Mouse (Mus musculus): ENCODE results near the gene Tcf7l2. TPM values are rescaled to one million over a fixed set of nuclear protein-coding genes. Genes with fewer than 3 reads are reported as not detected.

Gene Tcf7l2
- polyA plus RNA-seq, 1 experiment from 2014 or later, result 39.5 TPM

GRCm38 (mm10) chr19:55911941-55912340 lies 170.3 kb downstream of the Tcf7l2 start:
- WGBS, result 62% methylated on average over 8 of the region's 8 CpGs
- no peaks in the 10 kb centered on the region for H3K9me3 ChIP-seq
- H3K36me3 ChIP-seq, result peaks cover 3% of the 10 kb centered on the region; the same call in 1 of the 2 replicates
- H3K4me1 ChIP-seq, result peaks cover 27% of the 10 kb centered on the region; the same call in 1 of the 2 replicates
- H3K9ac ChIP-seq, result no peak overlapping the region
- no peak for ATAC-seq (ENCODE audit: low FRiP score, low read depth)
- H3K4me2 ChIP-seq (replicated peaks), result no peak overlapping the region
- no peak overlapping the region for H3K4me3 ChIP-seq
- no peak overlapping the region for H3K27ac ChIP-seq
- no peaks in the 10 kb centered on the region for H3K27me3 ChIP-seq (replicated peaks)

GRCm38 (mm10) chr19:55912813-55913212 lies 171.2 kb downstream of the Tcf7l2 start:
- Histone ChIP-seq H3K4me1 (peaks cover 20% of the 10 kb centered on the region; the same call in 1 of the 2 replicates), H3K36me3 (peaks cover 7% of the 10 kb centered on the region; the same call in 1 of the 2 replicates), H3K27me3 (replicated peaks) (no peaks in the 10 kb centered on the region), H3K4me3 (no peak overlapping the region), H3K4me2 (replicated peaks) (no peak overlapping the region), H3K9ac (no peak overlapping the region), H3K27ac (no peak overlapping the region), H3K9me3 (no peaks in the 10 kb centered on the region)
- 93% methylated on average over 8 of the region's 8 CpGs for WGBS
- no peak for ATAC-seq (ENCODE audit: low FRiP score, low read depth)

DNA sequence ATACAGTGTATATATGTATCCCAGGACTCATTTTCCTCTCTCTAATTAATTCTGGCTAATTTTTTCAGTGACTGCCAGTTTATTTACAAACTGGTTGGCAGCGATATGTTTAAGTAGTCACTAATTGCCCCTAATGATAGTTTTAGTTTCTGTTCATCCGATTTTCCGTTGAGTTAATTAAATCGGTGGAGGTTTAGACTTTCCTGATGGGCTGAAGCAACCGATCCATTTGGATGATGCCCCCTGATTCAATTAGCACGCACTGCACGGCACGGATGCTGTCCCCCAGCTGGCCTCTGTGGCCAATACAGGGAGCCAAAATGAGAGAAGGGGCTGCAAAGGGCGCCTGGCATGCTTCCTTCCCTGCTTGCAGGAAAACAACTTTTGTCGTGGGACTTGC lies 172.0 kb downstream of the Tcf7l2 start:
- no peaks in the 10 kb centered on the region for H3K9me3 ChIP-seq
- H3K27me3 ChIP-seq (replicated peaks), result no peaks in the 10 kb centered on the region
- no peak overlapping the region for H3K4me2 ChIP-seq (replicated peaks)
- H3K4me1 ChIP-seq, result peaks cover 18% of the 10 kb centered on the region; the same call in 1 of the 2 replicates
- 74% methylated on average over 10 of the region's 10 CpGs for WGBS
- peaks cover 7% of the 10 kb centered on the region for H3K36me3 ChIP-seq
- H3K4me3 ChIP-seq, result no peak overlapping the region
- no peak for ATAC-seq (ENCODE audit: low FRiP score, low read depth)
- no peak overlapping the region for H3K27ac ChIP-seq
- no peak overlapping the region for H3K9ac ChIP-seq

DNA sequence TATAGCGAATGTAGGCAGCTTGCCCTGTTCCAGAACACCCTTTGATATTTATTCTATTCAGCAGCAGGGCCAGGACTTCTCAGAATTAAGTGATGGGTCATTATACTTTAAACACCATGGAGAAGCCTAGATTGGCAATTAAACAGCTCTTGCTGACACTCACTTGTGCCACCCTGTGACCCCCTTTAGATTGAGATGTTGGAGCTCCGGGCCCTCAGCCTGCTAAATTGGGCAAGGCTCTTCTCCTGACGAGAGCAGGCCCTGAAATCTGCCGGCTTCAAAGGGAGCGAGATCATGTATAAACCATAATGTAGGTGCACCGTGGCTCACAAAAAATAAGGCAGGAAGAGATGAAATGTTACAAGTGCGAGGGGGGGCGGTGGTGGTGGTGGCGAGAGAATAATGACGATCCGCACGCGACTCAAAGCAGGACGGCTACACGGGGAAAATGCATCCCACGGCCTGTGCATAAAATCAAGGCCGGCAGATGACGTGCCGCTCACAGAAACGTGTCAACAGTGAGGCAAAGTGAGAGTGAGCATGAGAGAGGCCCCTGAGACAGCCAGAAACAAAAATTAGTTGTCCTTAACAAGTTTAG lies 173.1 kb downstream of the Tcf7l2 start:
- no peak for ATAC-seq (ENCODE audit: low FRiP score, low read depth)
- peaks cover 18% of the 10 kb centered on the region; the same call in 1 of the 2 replicates for H3K4me1 ChIP-seq
- no peak overlapping the region for H3K4me2 ChIP-seq (replicated peaks)
- no peaks in the 10 kb centered on the region for H3K9me3 ChIP-seq
- no peak overlapping the region for H3K4me3 ChIP-seq
- 63% methylated on average over 20 of the region's 20 CpGs for WGBS
- peaks cover 18% of the 10 kb centered on the region for H3K36me3 ChIP-seq
- H3K27me3 ChIP-seq (replicated peaks), result no peaks in the 10 kb centered on the region
- H3K9ac ChIP-seq, result no peak overlapping the region
- no peak overlapping the region for H3K27ac ChIP-seq

- peaks cover 18% of the 10 kb centered on the region; the same call in 1 of the 2 replicates for H3K4me1 ChIP-seq
- WGBS, result 81% methylated on average over 7 of the region's 7 CpGs
- H3K27me3 ChIP-seq (replicated peaks), result no peaks in the 10 kb centered on the region
- no peak overlapping the region for H3K27ac ChIP-seq
- no peak overlapping the region for H3K4me2 ChIP-seq (replicated peaks)
- H3K36me3 ChIP-seq, result peaks cover 20% of the 10 kb centered on the region
- H3K4me3 ChIP-seq, result no peak overlapping the region
- H3K9me3 ChIP-seq, result no peaks in the 10 kb centered on the region
- H3K9ac ChIP-seq, result no peak overlapping the region
- ATAC-seq (ENCODE audit: low FRiP score, low read depth), result no peak
These were observed 173.9 kb downstream of the Tcf7l2 start for GRCm38 (mm10) chr19:55915506-55915905.

- Histone ChIP-seq H3K27ac (no peak overlapping the region), H3K9ac (no peak overlapping the region), H3K36me3 (peaks cover 21% of the 10 kb centered on the region), H3K9me3 (no peaks in the 10 kb centered on the region), H3K4me2 (replicated peaks) (no peak overlapping the region), H3K27me3 (replicated peaks) (no peaks in the 10 kb centered on the region), H3K4me1 (peaks cover 18% of the 10 kb centered on the region; the same call in 1 of the 2 replicates), H3K4me3 (no peak overlapping the region)
- ATAC-seq (ENCODE audit: low FRiP score, low read depth), result no peak
- 94% methylated on average over 3 of the region's 3 CpGs for WGBS
These were observed 174.6 kb downstream of the Tcf7l2 start for GRCm38 (mm10) chr19:55916211-55916610.

GRCm38 (mm10) chr19:55923789-55924426 lies 182.3 kb downstream of the Tcf7l2 start:
- peak; percentile 66; the same call in 1 of the 2 replicates for ATAC-seq (ENCODE audit: low FRiP score, low read depth)
- peaks cover 23% of the 10 kb centered on the region for H3K36me3 ChIP-seq
- H3K9ac ChIP-seq, result no peak overlapping the region
- no peak overlapping the region for H3K27ac ChIP-seq
- 13% methylated on average over 12 of the region's 12 CpGs for WGBS
- H3K27me3 ChIP-seq (replicated peaks), result no peaks in the 10 kb centered on the region
- no peak overlapping the region for H3K4me2 ChIP-seq (replicated peaks)
- no peaks in the 10 kb centered on the region for H3K9me3 ChIP-seq
- no peak overlapping the region for H3K4me3 ChIP-seq
- H3K4me1 ChIP-seq, result peaks cover 9% of the 10 kb centered on the region

DNA sequence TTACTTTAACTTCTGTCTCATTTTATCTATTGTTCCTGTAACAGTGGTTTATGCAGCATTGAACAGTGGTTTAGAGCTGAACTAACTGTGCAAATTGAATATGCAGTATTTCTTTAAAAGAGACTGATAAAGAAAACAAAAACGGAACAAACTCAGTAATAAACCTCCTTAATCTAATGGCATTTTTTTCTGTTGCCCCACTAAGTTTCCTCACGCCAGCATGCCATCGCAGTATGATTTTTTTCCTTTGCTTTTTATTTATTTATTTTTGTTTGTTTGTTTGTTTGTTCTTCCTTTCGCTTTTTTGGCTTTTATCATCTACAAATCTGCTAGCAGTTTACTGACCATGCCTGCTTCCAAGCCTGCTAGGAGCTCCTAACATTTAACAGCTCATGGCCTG lies 183.2 kb downstream of the Tcf7l2 start:
- no peak overlapping the region for H3K27ac ChIP-seq
- 87% methylated on average over 4 of the region's 4 CpGs for WGBS
- H3K4me2 ChIP-seq (replicated peaks), result no peak overlapping the region
- peaks cover 14% of the 10 kb centered on the region; the same call in 1 of the 2 replicates for H3K36me3 ChIP-seq
- peaks cover 9% of the 10 kb centered on the region for H3K4me1 ChIP-seq
- H3K9me3 ChIP-seq, result no peaks in the 10 kb centered on the region
- no peak overlapping the region for H3K4me3 ChIP-seq
- H3K9ac ChIP-seq, result no peak overlapping the region
- H3K27me3 ChIP-seq (replicated peaks), result no peaks in the 10 kb centered on the region
- ATAC-seq (ENCODE audit: low FRiP score, low read depth), result no peak

DNA sequence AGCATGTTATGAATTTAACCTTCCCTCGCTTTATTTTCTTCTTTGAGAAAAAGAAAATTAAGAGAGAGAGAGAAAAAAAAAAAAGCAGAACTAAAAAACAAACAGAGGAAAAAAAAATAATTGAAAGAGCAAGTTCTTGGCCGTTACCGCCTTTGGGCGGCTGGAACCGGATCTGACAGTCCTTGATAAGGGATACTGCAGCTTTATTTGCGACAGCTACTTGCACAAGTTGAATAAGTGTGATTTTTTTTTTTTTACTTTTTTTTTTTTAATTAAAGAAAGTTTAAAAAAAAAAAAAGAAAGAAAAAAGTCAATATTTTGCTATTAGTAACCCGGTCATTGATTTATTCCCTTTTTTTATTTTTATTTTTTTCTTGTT lies 183.8 kb downstream of the Tcf7l2 start:
- H3K27me3 ChIP-seq (replicated peaks), result no peaks in the 10 kb centered on the region
- peaks cover 9% of the 10 kb centered on the region for H3K4me1 ChIP-seq
- H3K9me3 ChIP-seq, result no peaks in the 10 kb centered on the region
- no peak overlapping the region for H3K9ac ChIP-seq
- no peak for ATAC-seq (ENCODE audit: low FRiP score, low read depth)
- H3K36me3 ChIP-seq, result peaks cover 13% of the 10 kb centered on the region; the same call in 1 of the 2 replicates
- H3K27ac ChIP-seq, result no peak overlapping the region
- WGBS, result 82% methylated on average over 7 of the region's 7 CpGs
- H3K4me3 ChIP-seq, result no peak overlapping the region
- no peak overlapping the region for H3K4me2 ChIP-seq (replicated peaks)

DNA sequence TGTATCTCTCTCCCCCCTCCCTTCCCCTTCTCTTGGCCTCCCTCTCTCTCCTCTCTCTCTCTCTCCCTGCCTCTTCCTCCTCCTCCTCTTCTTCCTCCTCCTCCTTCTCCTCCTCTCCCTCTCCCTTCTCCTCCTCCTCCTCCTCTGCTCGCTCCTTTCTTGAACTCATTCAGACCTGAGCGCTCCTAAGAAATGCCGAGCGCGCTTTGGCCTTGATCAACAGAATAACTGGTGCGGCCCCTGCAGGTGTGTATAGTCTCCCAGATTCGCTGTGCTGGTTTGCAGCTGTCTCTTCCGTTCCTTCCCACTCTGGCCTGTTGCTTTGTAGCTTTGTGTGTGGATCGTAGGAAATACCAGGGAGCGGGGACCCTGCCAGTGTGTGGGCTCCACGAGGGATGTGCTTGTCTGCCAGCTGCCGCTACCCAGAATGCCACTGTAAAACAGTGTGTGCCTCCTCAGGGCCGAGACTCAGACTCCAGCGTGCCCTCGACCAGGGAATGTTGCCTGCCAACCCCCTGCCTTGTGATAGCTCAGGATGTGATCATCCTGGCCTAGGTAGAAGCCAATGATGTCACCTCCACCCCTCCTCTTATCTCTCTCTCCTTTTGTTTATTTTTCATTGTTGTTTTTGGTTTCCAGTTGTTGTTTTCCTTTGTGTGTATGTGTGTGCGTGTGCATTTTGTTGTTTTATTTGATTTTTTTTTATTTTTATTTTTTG lies 184.3 kb downstream of the Tcf7l2 start:
- Histone ChIP-seq H3K27ac (no peak overlapping the region), H3K27me3 (replicated peaks) (no peaks in the 10 kb centered on the region), H3K9ac (no peak overlapping the region), H3K4me3 (no peak overlapping the region), H3K36me3 (peaks cover 13% of the 10 kb centered on the region; the same call in 1 of the 2 replicates), H3K4me1 (peaks cover 9% of the 10 kb centered on the region), H3K4me2 (replicated peaks) (no peak overlapping the region), H3K9me3 (no peaks in the 10 kb centered on the region)
- ATAC-seq (ENCODE audit: low FRiP score, low read depth), result no peak
- 69% methylated on average over 16 of the region's 16 CpGs for WGBS

GRCm38 (mm10) chr19:55926858-55927673 lies 185.4 kb downstream of the Tcf7l2 start:
- H3K27me3 ChIP-seq (replicated peaks), result no peaks in the 10 kb centered on the region
- peaks cover 9% of the 10 kb centered on the region for H3K4me1 ChIP-seq
- H3K9ac ChIP-seq, result no peak overlapping the region
- H3K27ac ChIP-seq, result no peak overlapping the region
- no peak overlapping the region for H3K4me3 ChIP-seq
- no peaks in the 10 kb centered on the region for H3K9me3 ChIP-seq
- ATAC-seq (ENCODE audit: low FRiP score, low read depth), result no peak
- H3K4me2 ChIP-seq (replicated peaks), result no peak overlapping the region
- WGBS, result 86% methylated on average over 16 of the region's 16 CpGs
- H3K36me3 ChIP-seq, result peaks cover 8% of the 10 kb centered on the region

DNA sequence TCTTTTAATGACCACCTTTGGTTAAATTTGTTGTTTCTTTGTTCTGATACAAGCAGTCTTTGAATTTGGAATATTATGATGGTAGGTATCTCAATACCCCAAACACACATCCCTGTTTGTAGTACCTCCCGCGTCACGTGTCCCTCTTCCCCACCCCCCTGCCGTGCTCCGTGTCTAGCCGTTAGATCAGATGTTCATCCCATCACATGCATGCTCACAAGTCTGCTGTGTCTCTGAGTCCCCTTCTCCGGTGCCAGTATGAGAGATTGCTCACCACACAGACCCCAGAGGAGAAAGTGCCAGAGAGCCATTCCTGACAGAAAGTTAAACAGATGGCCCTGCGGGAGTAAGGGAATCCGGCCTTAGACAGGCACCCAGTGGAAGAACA lies 186.0 kb downstream of the Tcf7l2 start:
- no peak overlapping the region for H3K27ac ChIP-seq
- no peak overlapping the region for H3K9ac ChIP-seq
- H3K4me3 ChIP-seq, result no peak overlapping the region
- peaks cover 9% of the 10 kb centered on the region for H3K4me1 ChIP-seq
- 93% methylated on average over 9 of the region's 9 CpGs for WGBS
- H3K27me3 ChIP-seq (replicated peaks), result no peaks in the 10 kb centered on the region
- ATAC-seq (ENCODE audit: low FRiP score, low read depth), result no peak
- no peaks in the 10 kb centered on the region for H3K9me3 ChIP-seq
- no peak overlapping the region for H3K4me2 ChIP-seq (replicated peaks)
- peaks cover 6% of the 10 kb centered on the region for H3K36me3 ChIP-seq
